Mouse (Mus musculus) Patski (cell line): ENCODE results near the gene Dock10. TPM values are rescaled to one million over a fixed set of nuclear protein-coding genes. Genes with fewer than 3 reads are reported as not detected.

ENCODE experiments used
- ATAC-seq: fragments of 100-300 bp; one replicate; pipeline ENCODE4 v1.8.0; 2021
- CTCF ChIA-PET: fragments of 350-600 bp; sonication (Branson Sonifier 250); formaldehyde crosslinking; loops from one replicate; lab custom pipeline; 2022; ENCODE audit warnings: inconsistent platforms; lab: Charles Lee
- POLR2A ChIA-PET: fragments of 350-600 bp; sonication (Branson Sonifier 250); formaldehyde crosslinking; loops from one replicate; lab custom pipeline; 2022; ENCODE audit warnings: antibody characterized with exemption, inconsistent platforms; lab: Charles Lee
- DNase-seq: peaks from one replicate; pipeline ENCODE4 v3.0.0-alpha.2; 2011; ENCODE audit warnings: low read depth, low spot score
- H3K27me3 ChIP-seq: fragments of 371-371 bp; one replicate; pipeline ENCODE4 v1.5.1; 2021
- CTCF ChIP-seq: fragments of 100-300 bp; IDR thresholded peaks from one replicate; pipeline ENCODE4 v1.5.1; 2021
- in situ Hi-C: fragments of 300-500 bp; cut with MboI; formaldehyde crosslinking; loops from 3 replicates; pipeline ENCODE4 v1.11.1; 2018; ENCODE audit warnings: low pct_unique_long_range_greater_than_20kb, mixed read lengths
- polyA plus RNA-seq: library from polyadenylated mRNA; unstranded; gene quantifications from one replicate; pipeline ENCODE4 v1.2.3, GENCODE M21; 2021

Gene Dock10
- polyA plus RNA-seq, 1 experiment from 2014 or later, result 0.04 TPM

GRCm38 (mm10) chr1:80655854-80656253, 102.5 kb downstream of the Dock10 start:
- in situ Hi-C loops, result no loop called here
- ChIA-PET POLR2A (no interaction called here), CTCF (interaction anchor here (1.1 kb wide), 1 partner anchor 10 kb away, joined by 3 read pairs; no protein-coding TSS in a partner anchor)
- peak; percentile 27 for TF ChIP-seq CTCF
- H3K27me3 ChIP-seq, result no peaks in the 10 kb centered on the region
- ATAC-seq, result no peak
- no peak for DNase-seq

- DNase-seq (no peak), ATAC-seq (no peak)
- CTCF ChIA-PET, result no interaction called here
- no peak for TF ChIP-seq CTCF
- no peaks in the 10 kb centered on the region for H3K27me3 ChIP-seq
- POLR2A ChIA-PET, result no interaction called here
- in situ Hi-C loops, result no loop called here
Observed at GRCm38 (mm10) chr1:80655195-80655594, 103.1 kb downstream of the Dock10 start.

- ChIA-PET POLR2A (no interaction called here), CTCF (no interaction called here)
- in situ Hi-C loops, result no loop called here
- no peaks in the 10 kb centered on the region for H3K27me3 ChIP-seq
- no peak for TF ChIP-seq CTCF
- ATAC-seq (no peak), DNase-seq (no peak)
Observed at GRCm38 (mm10) chr1:80654177-80654576, 104.2 kb downstream of the Dock10 start.

GRCm38 (mm10) chr1:80652803-80653202, 105.5 kb downstream of the Dock10 start:
- ChIA-PET CTCF (no interaction called here), POLR2A (no interaction called here)
- in situ Hi-C loops, result no loop called here
- TF ChIP-seq CTCF, result no peak
- no peaks in the 10 kb centered on the region for H3K27me3 ChIP-seq
- DNase-seq (no peak), ATAC-seq (no peak)

GRCm38 (mm10) chr1:80652083-80652482, 106.2 kb downstream of the Dock10 start:
- in situ Hi-C loops, result no loop called here
- ChIA-PET POLR2A (no interaction called here), CTCF (no interaction called here)
- no peak for ATAC-seq
- no peak for DNase-seq
- no peaks in the 10 kb centered on the region for H3K27me3 ChIP-seq
- no peak for TF ChIP-seq CTCF

DNA sequence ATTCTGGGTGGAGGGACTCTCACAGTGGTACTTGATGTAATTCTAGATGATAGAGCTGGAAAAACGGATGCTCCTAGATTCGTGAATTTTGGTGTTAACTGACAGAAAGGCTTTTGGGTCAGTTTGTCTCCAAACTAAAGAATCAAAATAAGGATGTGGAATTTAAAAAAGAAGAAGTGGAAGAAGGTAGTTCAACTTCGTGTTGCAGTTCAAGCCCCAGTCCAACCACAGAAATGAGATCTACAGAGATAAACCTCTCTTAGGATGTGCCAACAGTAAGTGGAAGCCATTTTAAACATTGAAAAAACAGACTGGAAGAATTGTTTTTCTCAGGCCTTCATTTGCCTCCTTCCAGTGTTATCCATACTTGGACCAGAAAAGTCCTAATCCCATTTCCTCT, 111.7 kb downstream of the Dock10 start:
- CTCF ChIA-PET, result interaction anchor here (1.7 kb wide), 1 partner anchor 10 kb away, joined by 3 read pairs; no protein-coding TSS in a partner anchor

GRCm38 (mm10) chr1:80643866-80644451, 114.4 kb downstream of the Dock10 start:
- DNase-seq (no peak), ATAC-seq (no peak)
- in situ Hi-C loops, result no loop called here
- TF ChIP-seq CTCF, result no peak
- CTCF ChIA-PET, result no interaction called here
- H3K27me3 ChIP-seq, result no peaks in the 10 kb centered on the region
- POLR2A ChIA-PET, result no interaction called here

More for the DNA sequence above, 111.7 kb downstream of the Dock10 start:
- DNase-seq (no peak), ATAC-seq (no peak)
- POLR2A ChIA-PET, result no interaction called here
- in situ Hi-C loops, result no loop called here
- H3K27me3 ChIP-seq, result no peaks in the 10 kb centered on the region
- TF ChIP-seq CTCF, result no peak

DNA sequence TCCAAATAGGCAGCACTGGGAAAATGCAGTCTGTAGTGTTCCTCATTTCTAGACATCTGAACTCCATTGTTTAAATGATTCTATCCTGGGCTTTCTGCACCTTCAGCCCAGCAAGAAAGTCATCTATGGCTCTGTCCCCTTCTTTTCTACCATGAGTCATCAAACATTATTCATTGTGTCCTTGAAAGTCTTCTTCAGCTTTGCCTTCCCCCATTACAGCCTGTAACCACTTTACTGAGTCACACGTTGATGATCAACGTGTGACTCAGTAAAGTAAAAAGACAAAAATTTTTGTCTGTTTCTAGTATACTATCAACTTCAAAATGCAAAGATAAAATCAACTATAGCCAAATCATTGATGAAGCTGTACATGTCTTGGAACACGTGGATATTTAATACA, 116.5 kb downstream of the Dock10 start:
- POLR2A ChIA-PET, result no interaction called here
- in situ Hi-C loops, result no loop called here
- DNase-seq, result no peak
- ATAC-seq, result no peak
- TF ChIP-seq CTCF, result no peak
- H3K27me3 ChIP-seq, result no peaks in the 10 kb centered on the region
- CTCF ChIA-PET, result no interaction called here

- ChIA-PET POLR2A (no interaction called here), CTCF (interaction anchor here (1.2 kb wide), 1 partner anchor 24 kb away, joined by 3 read pairs; no protein-coding TSS in a partner anchor)
- H3K27me3 ChIP-seq, result no peaks in the 10 kb centered on the region
- TF ChIP-seq CTCF, result no peak
- ATAC-seq (no peak), DNase-seq (no peak)
- in situ Hi-C loops, result no loop called here
Observed at GRCm38 (mm10) chr1:80641288-80641687, 117.0 kb downstream of the Dock10 start.

DNA sequence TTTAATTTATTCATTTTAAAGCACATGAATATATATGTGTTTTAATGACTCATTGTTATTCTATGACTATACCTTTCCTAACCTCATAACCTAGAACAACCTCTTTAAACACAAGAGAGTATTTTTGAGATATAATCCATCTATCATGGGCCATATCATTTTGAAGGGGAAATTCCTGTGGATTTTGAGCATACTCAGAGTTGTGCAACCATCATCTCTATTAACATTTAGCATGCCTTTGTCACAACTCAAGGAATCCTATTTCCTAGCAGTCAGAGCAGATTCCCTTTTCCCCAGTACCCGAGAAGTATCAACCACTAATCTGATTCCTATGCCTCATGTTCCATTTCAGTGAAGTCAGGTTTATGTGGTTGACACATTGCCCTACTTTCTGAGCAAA, 118.8 kb downstream of the Dock10 start:
- ATAC-seq (no peak), DNase-seq (no peak)
- ChIA-PET CTCF (no interaction called here), POLR2A (no interaction called here)
- TF ChIP-seq CTCF, result no peak
- H3K27me3 ChIP-seq, result no peaks in the 10 kb centered on the region
- in situ Hi-C loops, result no loop called here

DNA sequence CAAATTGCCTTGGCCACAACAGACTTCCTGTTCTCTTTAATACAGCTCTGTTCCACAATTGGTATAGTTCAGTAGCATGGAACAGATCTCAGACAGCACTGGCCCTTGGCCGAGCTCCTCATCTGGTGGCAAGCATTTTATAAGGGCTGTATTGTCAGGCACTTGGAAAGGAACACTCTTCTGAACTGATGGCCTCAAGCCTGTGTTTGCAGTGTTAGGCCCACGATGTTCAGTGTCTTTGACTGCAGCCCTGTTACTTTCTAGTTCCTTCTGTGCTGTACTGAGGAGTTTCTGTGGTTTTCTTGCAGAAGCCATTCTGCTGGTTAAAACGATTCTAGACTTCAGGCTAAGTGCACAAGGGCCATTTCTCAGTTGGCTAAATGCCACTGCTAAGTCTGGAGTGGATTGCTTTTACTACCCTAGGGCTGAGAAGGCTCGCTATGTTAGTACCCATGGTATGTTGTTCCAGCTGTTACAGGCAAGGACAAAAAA, 121.1 kb downstream of the Dock10 start:
- ChIA-PET CTCF (no interaction called here), POLR2A (interaction anchor here (0.6 kb wide), 1 partner anchor 116 kb away, joined by 3 read pairs; no protein-coding TSS in a partner anchor)
- no peaks in the 10 kb centered on the region for H3K27me3 ChIP-seq
- no peak for ATAC-seq
- TF ChIP-seq CTCF, result no peak
- in situ Hi-C loops, result no loop called here
- no peak for DNase-seq
